Mouse (Mus musculus) liver, adult 2 months (tissue): ENCODE results near the gene Fgfr2.

ENCODE experiments used
- CTCF ChIP-seq: fragments of 200-500 bp; IDR thresholded peaks from 2 replicates; pipeline ENCODE4 v1.5.1; 2011; ENCODE audit warnings: low read depth, low read length, control low read depth
- POLR2A ChIP-seq: fragments of 200-500 bp; IDR thresholded peaks from 2 replicates; pipeline ENCODE4 v1.6.1; 2011; ENCODE audit warnings: low read length, control low read depth; ENCODE audit not compliant: insufficient read depth; ENCODE audit errors: extremely low read depth

DNA sequence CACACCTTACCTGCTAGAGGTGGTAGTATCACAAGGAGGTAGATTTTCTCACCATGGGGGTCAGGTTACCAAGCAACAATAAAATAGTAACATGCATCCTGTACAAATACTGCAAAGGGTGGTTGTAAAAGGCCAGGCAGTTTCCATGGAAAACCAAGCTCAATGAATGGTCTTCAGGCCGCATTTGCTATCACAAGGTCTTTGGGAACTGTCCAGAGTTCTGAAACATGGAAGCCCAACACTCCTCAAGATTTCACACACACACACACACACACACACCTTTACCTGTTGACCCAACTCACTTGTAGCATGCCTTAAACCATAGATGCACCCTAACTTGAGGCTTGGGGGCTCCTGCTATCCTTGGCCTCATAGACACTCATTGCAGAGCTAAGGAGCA lies 1878.2 kb downstream of the Fgfr2 start:
- TF ChIP-seq CTCF (no peak), POLR2A (no peak)
